Mouse (Mus musculus) forebrain, embryonic 11.5 days (tissue): Measurements from ENCODE around the gene Rffl. TPM values are rescaled to one million over a fixed set of nuclear protein-coding genes. Genes with fewer than 3 reads are reported as not detected.
A peak's percentile ranks its signal among the peaks of the same experiment; 100 is the strongest.
"Not testable (repeated sequence)": the region's sequence is repeated elsewhere in the genome, so short reads cannot be mapped to it uniquely, and the experiment has no call there.

Experiments
- ATAC-seq: fragments of 200-750 bp; cut with Nextera tagmentation; replicated peaks from 2 replicates; pipeline ENCODE4 v1.8.0; 2017; ENCODE audit warnings: moderate TSS enrichment; ENCODE audit not compliant: low FRiP score
- DNase-seq: peaks from one replicate; pipeline ENCODE4 v3.0.0-alpha.2; 2017; ENCODE audit warnings: low spot score
- H3K27ac ChIP-seq: fragments of 300-500 bp; sonication (generic); 2 replicates; pipeline ENCODE4 v1.5.1; 2014; ENCODE audit warnings: low read depth, low read length
- H3K27me3 ChIP-seq: fragments of 300-500 bp; sonication (generic); 2 replicates; pipeline ENCODE4 v1.6.1; 2014; ENCODE audit warnings: mild to moderate bottlenecking, low read length, mixed read lengths; ENCODE audit not compliant: control insufficient read depth, insufficient read depth
- H3K36me3 ChIP-seq: fragments of 300-500 bp; sonication (generic); 2 replicates; pipeline ENCODE4 v1.6.1; 2014; ENCODE audit warnings: mild to moderate bottlenecking, low read length, moderate library complexity, mixed read lengths; ENCODE audit not compliant: control insufficient read depth, insufficient read depth
- H3K4me1 ChIP-seq: fragments of 300-500 bp; sonication (generic); replicated peaks from 2 replicates; pipeline ENCODE4 v1.6.1; 2014; ENCODE audit warnings: low read length, mixed read lengths; ENCODE audit not compliant: control insufficient read depth, insufficient read depth
- H3K4me2 ChIP-seq: fragments of 300-500 bp; sonication (generic); 2 replicates; pipeline ENCODE4 v1.6.1; 2014; ENCODE audit warnings: low read depth, mild to moderate bottlenecking, low read length, moderate library complexity, mixed read lengths; ENCODE audit not compliant: severe bottlenecking
- H3K4me3 ChIP-seq: fragments of 300-500 bp; sonication (generic); 2 replicates; pipeline ENCODE4 v1.5.1; 2014; ENCODE audit warnings: low read depth, low read length
- H3K9ac ChIP-seq: fragments of 300-500 bp; sonication (generic); 2 replicates; pipeline ENCODE4 v1.6.1; 2014; ENCODE audit warnings: low read length
- H3K9me3 ChIP-seq: fragments of 300-500 bp; sonication (generic); 2 replicates; pipeline ENCODE4 v1.6.1; 2016; ENCODE audit warnings: low read length, mixed read lengths; ENCODE audit not compliant: control insufficient read depth
- WGBS: fragments of 180-500 bp; shearing (Covaris S2); extraction: QIAGEN DNeasy Blood & Tissue Kit; methylation state at CpG from one replicate; pipeline ENCODE4 v1.1.7; 2014; 5-methylcytosine and 5-hydroxymethylcytosine counted together
- polyA plus RNA-seq: library from polyadenylated mRNA; unstranded; fragments of >200 nt; fragmentation: Nextera tagmentation; extraction: Ambion mirVana; gene quantifications from 2 replicates; pipeline ENCODE4 v1.2.1, GENCODE M21; 2014

Rffl gene
- polyA plus RNA-seq, 1 experiment from 2014 or later: 17.0 TPM

- Histone ChIP-seq H3K9ac (no peak overlapping the region), H3K9me3 (no peaks in the 10 kb centered on the region), H3K27ac (no peak overlapping the region), H3K4me1 (peaks cover 25% of the 10 kb centered on the region; the same call in 1 of the 2 replicates), H3K4me3 (no peak overlapping the region), H3K4me2 (no peak overlapping the region), H3K36me3 (no peaks in the 10 kb centered on the region), H3K27me3 (no peaks in the 10 kb centered on the region)
- ATAC-seq (no peak), DNase-seq (no peak)
- 93% methylated on average over 8 of the region's 8 CpGs for WGBS
These were observed 37.1 kb downstream of the Rffl start for GRCm38 (mm10) chr11:82833929-82834328.

DNA sequence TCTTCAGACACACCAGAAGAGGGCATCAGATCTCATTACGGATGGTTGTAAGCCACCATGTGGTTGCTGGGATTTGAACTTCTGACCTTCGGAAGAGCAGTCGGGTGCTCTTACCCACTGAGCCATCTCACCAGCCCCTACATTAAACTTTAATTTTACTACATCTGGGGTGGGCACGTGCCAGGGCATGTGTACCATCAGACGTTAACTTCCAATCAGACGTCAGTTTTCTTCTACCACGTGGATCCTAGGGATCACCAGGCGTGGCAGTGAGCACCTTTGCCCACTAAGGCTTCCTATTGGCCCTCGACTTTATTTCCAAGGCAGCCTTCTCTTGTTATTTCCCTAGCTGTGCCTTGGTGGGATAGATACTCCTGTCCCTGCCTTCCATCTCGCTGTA lies 38.6 kb downstream of the Rffl start:
- H3K4me3 ChIP-seq, H3K4me2 ChIP-seq, H3K36me3 ChIP-seq, H3K9ac ChIP-seq, DNase-seq, ATAC-seq, H3K27me3 ChIP-seq, H3K9me3 ChIP-seq, H3K27ac ChIP-seq: not testable (repeated sequence)
- 80% methylated on average over 10 of the region's 10 CpGs for WGBS
- peaks cover 18% of the 10 kb centered on the region; the same call in 1 of the 2 replicates for H3K4me1 ChIP-seq

GRCm38 (mm10) chr11:82831008-82831893 lies 39.8 kb downstream of the Rffl start:
- no peak for ATAC-seq
- WGBS: 26% methylated on average over 10 of the region's 10 CpGs
- Histone ChIP-seq H3K4me2 (peak overlapping the region; percentile 19; the same call in 1 of the 2 replicates), H3K36me3 (no peaks in the 10 kb centered on the region), H3K4me3 (no peak overlapping the region), H3K9me3 (no peaks in the 10 kb centered on the region), H3K9ac (no peak overlapping the region), H3K27me3 (no peaks in the 10 kb centered on the region), H3K27ac (no peak overlapping the region), H3K4me1 (peaks cover 14% of the 10 kb centered on the region; the same call in 1 of the 2 replicates)
- no peak for DNase-seq

- H3K4me3 ChIP-seq: no peak overlapping the region
- H3K9me3 ChIP-seq: no peaks in the 10 kb centered on the region
- no peak for ATAC-seq
- no peak overlapping the region for H3K9ac ChIP-seq
- H3K27me3 ChIP-seq: no peaks in the 10 kb centered on the region
- no peak overlapping the region for H3K27ac ChIP-seq
- no peak overlapping the region for H3K4me2 ChIP-seq
- DNase-seq: no peak
- H3K4me1 ChIP-seq: peaks cover 7% of the 10 kb centered on the region; the same call in 1 of the 2 replicates
- H3K36me3 ChIP-seq: no peaks in the 10 kb centered on the region
These were observed 44.2 kb downstream of the Rffl start for GRCm38 (mm10) chr11:82826818-82827217.

DNA sequence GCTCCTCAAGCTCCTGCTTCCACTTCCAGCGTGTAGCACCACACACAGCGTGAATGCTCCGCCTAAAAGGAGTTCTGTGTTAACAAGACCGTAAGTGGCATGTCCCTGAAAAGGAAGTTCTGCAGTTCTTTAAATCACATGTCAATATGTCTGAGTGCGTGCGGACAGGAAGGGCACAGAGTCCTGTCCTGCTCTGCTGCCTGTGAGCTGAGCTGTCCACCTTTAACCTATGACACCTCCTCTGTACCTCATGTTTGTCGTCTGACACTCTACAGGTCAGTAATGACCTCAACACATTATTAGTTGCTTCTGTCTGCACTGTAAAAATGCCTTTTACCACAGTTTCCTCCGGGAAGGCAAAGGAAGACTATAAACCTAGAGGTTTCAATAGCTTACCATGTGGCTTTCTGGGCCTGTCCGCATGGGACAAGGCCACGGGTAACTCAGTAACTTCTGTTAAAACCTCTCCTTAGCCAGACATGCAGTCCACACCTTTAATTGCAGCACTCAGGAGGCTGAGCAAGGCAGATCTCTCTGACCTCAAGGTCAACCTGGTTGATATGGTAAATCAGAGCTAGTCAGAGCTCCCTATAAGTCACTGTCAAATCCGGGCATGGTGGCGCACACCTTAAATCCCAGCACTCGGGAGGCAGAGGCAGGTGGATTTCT lies 50.1 kb downstream of the Rffl start:
- WGBS: 93% methylated on average over 13 of the region's 13 CpGs
- Histone ChIP-seq H3K9ac (no peak overlapping the region), H3K27me3 (no peaks in the 10 kb centered on the region), H3K4me2 (no peak overlapping the region), H3K4me1 (no peaks in the 10 kb centered on the region), H3K9me3 (no peaks in the 10 kb centered on the region), H3K36me3 (no peaks in the 10 kb centered on the region), H3K4me3 (no peak overlapping the region), H3K27ac (no peak overlapping the region)
- ATAC-seq: no peak
- DNase-seq: no peak

DNA sequence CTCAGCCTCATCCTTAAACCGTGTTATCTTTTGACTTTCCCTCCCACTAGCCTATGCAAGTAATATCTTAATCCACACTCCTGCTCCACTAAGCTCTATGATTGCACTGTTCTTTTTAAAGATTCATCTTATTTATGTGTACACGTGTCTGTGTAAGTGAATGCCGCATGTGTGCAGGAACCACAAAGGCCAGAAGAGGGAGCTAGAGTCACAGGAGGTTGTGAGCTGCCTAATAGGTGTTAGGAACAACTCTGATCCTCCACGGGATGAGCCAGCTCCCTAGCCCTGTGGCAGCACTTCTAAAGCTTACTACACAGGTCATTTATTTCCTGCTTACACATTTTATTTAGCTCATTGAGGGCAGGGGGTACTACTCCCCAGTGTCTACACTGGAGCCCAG lies 51.7 kb downstream of the Rffl start:
- Histone ChIP-seq H3K9me3 (no peaks in the 10 kb centered on the region), H3K27ac (no peak overlapping the region), H3K9ac (no peak overlapping the region), H3K27me3 (no peaks in the 10 kb centered on the region), H3K36me3 (no peaks in the 10 kb centered on the region), H3K4me3 (no peak overlapping the region), H3K4me2 (no peak overlapping the region), H3K4me1 (no peaks in the 10 kb centered on the region)
- no peak for ATAC-seq
- peak; percentile 83 for DNase-seq
- 52% methylated on average over 4 of the region's 4 CpGs for WGBS

GRCm38 (mm10) chr11:82808485-82808884 lies 62.5 kb downstream of the Rffl start:
- no peak overlapping the region for H3K9ac ChIP-seq

DNA sequence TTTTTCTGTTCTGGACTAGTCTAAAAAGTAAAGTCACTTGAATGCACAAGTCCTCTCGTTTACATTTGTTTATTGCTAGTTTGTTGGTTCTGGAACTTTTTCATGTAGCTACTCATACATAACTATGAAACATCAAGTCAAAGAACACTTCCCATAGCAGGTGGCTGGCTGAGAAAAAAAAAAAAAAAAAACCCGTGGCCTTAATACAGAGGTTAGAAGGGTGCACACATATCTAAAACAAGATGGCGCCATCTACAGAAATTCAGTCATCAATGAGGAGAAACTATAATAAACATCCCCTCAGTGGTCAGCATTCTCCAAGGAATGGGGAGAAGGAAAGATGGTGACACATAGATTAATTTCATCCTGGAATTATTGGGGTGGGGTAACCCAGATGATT lies 63.6 kb downstream of the Rffl start:
- no peak for ATAC-seq
- Histone ChIP-seq H3K27ac (no peak overlapping the region), H3K4me1 (no peaks in the 10 kb centered on the region), H3K4me2 (no peak overlapping the region), H3K27me3 (no peaks in the 10 kb centered on the region), H3K36me3 (peaks cover 2% of the 10 kb centered on the region), H3K9ac (no peak overlapping the region), H3K9me3 (no peaks in the 10 kb centered on the region), H3K4me3 (no peak overlapping the region)
- WGBS: 84% methylated on average over 3 of the region's 3 CpGs
- no peak for DNase-seq

More at GRCm38 (mm10) chr11:82808485-82808884, 62.5 kb downstream of the Rffl start:
- ATAC-seq (no peak), DNase-seq (no peak)
- Histone ChIP-seq H3K4me3 (no peak overlapping the region), H3K27me3 (no peaks in the 10 kb centered on the region), H3K4me1 (no peaks in the 10 kb centered on the region), H3K4me2 (no peak overlapping the region), H3K9me3 (no peaks in the 10 kb centered on the region), H3K36me3 (no peaks in the 10 kb centered on the region; the same call in 1 of the 2 replicates), H3K27ac (no peak overlapping the region)
- whole genome bisulfite sequencing: 86% methylated on average over 5 of the region's 5 CpGs
